Mouse (Mus musculus) stomach, postnatal 0 days (tissue): ENCODE measurements around the gene Lnx1.

ENCODE experiments used
- CTCF ChIP-seq: IDR thresholded peaks from 2 replicates; pipeline ENCODE4 v1.5.1; 2016; ENCODE audit warnings: antibody characterized with exemption, low read depth, mild to moderate bottlenecking, moderate library complexity
- EP300 ChIP-seq: optimal IDR thresholded peaks from 2 replicates; pipeline ENCODE3; 2016; ENCODE audit warnings: antibody characterized with exemption

- TF ChIP-seq CTCF (no peak), EP300 (no peak)
These were observed 33.8 kb downstream of the Lnx1 start for GRCm38 (mm10) chr5:74668956-74669355.
